Mouse (Mus musculus) naive thymus-derived CD4-positive, alpha-beta T cell, adult 5 months (primary cell): ENCODE measurements around the gene Gtf3a. TPM values are rescaled to one million over a fixed set of nuclear protein-coding genes. Genes with fewer than 3 reads are reported as not detected.

ENCODE experiments used
- polyA plus RNA-seq: library from polyadenylated mRNA; unstranded; fragments of 100-300 nt; shearing (Covaris generic); gene quantifications from one replicate; pipeline ENCODE4 v1.2.1, GENCODE M21; 2017

Gtf3a gene
- polyA plus RNA-seq, result 59.1 TPM

DNA sequence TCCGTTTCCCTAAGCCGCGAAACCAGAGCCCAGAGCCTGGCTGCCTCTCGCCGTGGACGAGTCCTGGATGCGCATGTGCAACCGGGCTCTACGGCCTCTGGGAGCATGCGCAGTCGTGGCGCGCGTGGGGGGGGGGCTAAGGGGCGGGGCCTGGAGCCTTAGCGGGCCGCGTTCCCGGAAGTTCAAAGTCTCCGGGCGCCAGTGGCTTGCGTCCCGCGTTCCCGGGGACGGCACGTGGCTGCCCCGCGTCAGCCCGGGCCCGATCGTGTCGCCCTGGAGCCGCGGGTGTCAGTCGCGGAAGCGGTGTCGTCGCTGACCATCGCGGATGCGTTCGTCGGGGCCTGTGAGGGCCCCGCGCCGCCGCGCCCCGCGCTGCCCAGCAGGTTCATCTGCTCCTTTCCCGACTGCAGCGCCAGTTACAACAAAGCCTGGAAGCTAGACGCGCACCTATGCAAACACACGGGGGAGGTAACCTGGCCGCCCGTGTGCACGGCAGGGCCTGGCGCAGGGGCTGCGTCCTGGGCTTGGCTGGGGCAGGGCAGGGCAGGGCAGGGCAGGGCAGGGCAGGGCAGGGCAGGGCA lies at the start of gene Gtf3a:
TSS of gene Gtf3a (plus strand) at position 150 of the 581 bp plus-strand sequence.

DNA sequence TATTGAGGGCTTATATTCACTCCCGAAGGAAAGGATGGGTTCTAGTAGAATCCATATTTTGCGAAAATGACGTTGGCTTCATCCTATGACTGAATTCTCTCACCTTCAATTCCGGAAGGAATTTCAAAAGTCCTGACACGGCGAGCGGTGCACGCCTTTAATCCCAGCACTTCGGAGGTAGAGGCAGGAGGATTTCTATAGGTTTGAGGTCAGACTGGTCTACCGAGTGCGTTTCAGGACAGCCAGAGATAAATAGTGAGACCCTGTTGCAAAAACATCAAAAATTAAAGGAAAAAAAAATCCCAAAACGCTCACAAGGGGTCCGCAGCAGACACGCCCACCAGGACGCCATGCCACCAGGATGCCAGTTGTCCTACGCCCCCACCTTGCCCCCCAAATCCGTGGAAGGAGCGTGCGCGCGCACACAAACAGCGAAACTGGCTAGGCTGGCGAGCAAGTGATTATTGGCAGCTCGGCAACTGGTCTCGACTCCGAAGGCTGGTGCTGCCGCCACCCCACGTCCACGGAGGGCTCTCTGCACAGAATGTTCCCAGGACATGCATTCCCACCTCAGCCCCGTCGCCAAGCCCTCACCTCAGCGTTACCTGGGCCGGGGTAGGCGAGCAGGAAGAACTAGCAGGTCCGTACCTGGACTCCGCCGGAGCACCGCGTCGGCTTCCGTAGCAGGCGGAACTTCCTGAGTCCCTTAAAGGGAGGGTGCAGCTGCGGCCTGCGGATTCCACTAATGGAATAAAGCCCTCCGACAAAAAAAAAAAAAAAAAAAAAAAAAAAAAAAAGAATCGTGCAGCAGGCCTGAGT lies 14.9 kb downstream of the Gtf3a start, which contains the start of gene Mtif3:
TSS of gene Mtif3 (minus strand) at position 683 of the 819 bp plus-strand sequence.

Other genes starting within 250 kb of the Gtf3a start
- gene Usp12, start 153.7 kb upstream of the Gtf3a start, polyA plus RNA-seq, result 67.1 TPM
- 473 TPM for gene Rpl21, start 115.8 kb upstream of the Gtf3a start, polyA plus RNA-seq
- not detected for gene Rasl11a, start 103.6 kb upstream of the Gtf3a start, polyA plus RNA-seq
- gene Mtif3, start 15.1 kb downstream of the Gtf3a start, polyA plus RNA-seq, result 16.4 TPM
- 23.1 TPM for gene Lnx2, start 127.9 kb downstream of the Gtf3a start, polyA plus RNA-seq
- gene Polr1d, start 128.4 kb downstream of the Gtf3a start, polyA plus RNA-seq, result 152 TPM
- gene Gsx1, start 240.0 kb downstream of the Gtf3a start, polyA plus RNA-seq, result not detected